Mouse (Mus musculus): ENCODE data around the gene Rnf186.

- TF ChIP-seq UBTF (IDR thresholded peaks at IDR 0.05; ENCODE audit: low read depth, low read length), result no peak
- no peak for TF ChIP-seq POLR2A (IDR thresholded peaks at IDR 0.05; ENCODE audit: low read depth, low read length)
- no peak for TF ChIP-seq ELF1 (IDR thresholded peaks at IDR 0.05; ENCODE audit: low read depth, low read length)
- no peak for TF ChIP-seq E2F4 (IDR thresholded peaks at IDR 0.05; ENCODE audit: insufficient replicate concordance, low read depth, low read length)
These were observed 34.1 kb downstream of the Rnf186 start for GRCm38 (mm10) chr4:139001026-139001425.
